Comparison of ENCODE assay signal across 23 mouse cellular contexts in the genomic region with DNA sequence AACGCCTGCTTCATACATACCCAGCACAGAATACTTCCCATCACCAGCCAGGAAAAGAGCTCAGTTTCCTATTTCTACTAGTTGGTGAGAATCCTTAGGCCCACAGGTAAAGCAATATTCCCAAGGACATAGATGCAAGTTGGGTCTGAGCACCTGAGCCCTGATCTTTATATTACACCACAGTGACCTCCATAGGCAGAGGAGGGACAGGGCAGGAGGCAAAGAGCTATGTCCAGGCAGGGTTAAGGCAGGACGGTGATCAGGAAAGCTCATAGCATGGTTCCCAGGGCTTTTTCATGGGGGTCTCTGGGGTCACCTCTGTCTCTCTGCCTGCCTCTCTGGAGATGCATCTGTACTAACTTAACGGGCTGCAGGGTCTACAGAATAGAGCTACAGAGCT. TPM values are rescaled to one million over a fixed set of nuclear protein-coding genes. Genes with fewer than 3 reads are reported as not detected.
"Had no signal": no experiment of that assay in that cellular context is flagged by ENCODE, and none has a peak within 500 bp of the region (broad histone marks: within the 10 kb centered on the region; RNA-seq: fewer than 3 reads in every experiment).

No protein-coding gene starts in this region.

- H3K4me1 ChIP-seq: lung, embryonic 15.5 days; midbrain, embryonic 10.5 days; midbrain, embryonic 12.5 days had no signal

- ATAC-seq: liver, postnatal 0 days; lung, postnatal 0 days had no signal

- H3K4me3 ChIP-seq: lung, embryonic 15.5 days; midbrain, embryonic 10.5 days; midbrain, embryonic 12.5 days; myocyte; neural tube, embryonic 13.5 days; neural tube, embryonic 15.5 days had no signal

- H3K9me3 ChIP-seq: lung, embryonic 15.5 days; midbrain, embryonic 12.5 days; neural tube, embryonic 13.5 days; neural tube, embryonic 15.5 days had no signal

- H3K9ac ChIP-seq: liver, postnatal 0 days; lung, embryonic 15.5 days; midbrain, embryonic 12.5 days; neural tube, embryonic 13.5 days; neural tube, embryonic 15.5 days had no signal

- DNase-seq: liver, postnatal 0 days; lung, adult 2 months; lung, postnatal 14 days; lung, postnatal 4 days; midbrain, embryonic 14.5 days; retina, postnatal 1 day; right cerebral cortex, adult 18-20 months; right cerebral cortex, postnatal 25 days; right cerebral cortex, postnatal 4 days; spleen, adult 18-20 months; thymus, adult 18-20 months; thymus, postnatal 14 days; thymus, postnatal 36 days had no signal

- H3K36me3 ChIP-seq: lung, embryonic 15.5 days; midbrain, embryonic 10.5 days; midbrain, embryonic 12.5 days; neural tube, embryonic 13.5 days; neural tube, embryonic 15.5 days had no signal

- H3K27me3 ChIP-seq: lung, embryonic 15.5 days; midbrain, embryonic 12.5 days; neural tube, embryonic 13.5 days; neural tube, embryonic 15.5 days had no signal

- H3K4me2 ChIP-seq: lung, embryonic 15.5 days; midbrain, embryonic 12.5 days; neural tube, embryonic 13.5 days; neural tube, embryonic 15.5 days had no signal

- H3K27ac ChIP-seq: lung, embryonic 15.5 days; midbrain, embryonic 10.5 days; midbrain, embryonic 12.5 days; neural tube, embryonic 13.5 days; neural tube, embryonic 15.5 days had no signal

RNA-seq across cellular contexts. Expression of gene Slc6a1, which starts 40.5 kb away (rescaled TPM):
- total RNA-seq: megakaryocyte, adult 5-6 weeks had no signal
- polyA plus RNA-seq: liver, postnatal 0 days; lung, postnatal 0 days; myocyte; stomach, embryonic 14.5 days; stomach, embryonic 16.5 days had no signal
